Mouse (Mus musculus) neural tube, embryonic 13.5 days (tissue): ENCODE results near the gene Fdx1l. TPM values are rescaled to one million over a fixed set of nuclear protein-coding genes. Genes with fewer than 3 reads are reported as not detected.
A peak's percentile ranks its signal among the peaks of the same experiment; 100 is the strongest.

Source experiments
- ATAC-seq: fragments of 200-750 bp; cut with Nextera tagmentation; 2 replicates; pipeline ENCODE4 v1.8.0; 2017; ENCODE audit warnings: low read depth, mild to moderate bottlenecking, moderate TSS enrichment, moderate library complexity
- H3K27ac ChIP-seq: fragments of 300-500 bp; sonication (generic); replicated peaks from 2 replicates; pipeline ENCODE4 v1.5.1; 2015; ENCODE audit warnings: moderate library complexity, mild to moderate bottlenecking, inconsistent platforms
- H3K27me3 ChIP-seq: fragments of 300-500 bp; sonication (generic); 2 replicates; pipeline ENCODE4 v1.6.1; 2015; ENCODE audit warnings: mild to moderate bottlenecking, inconsistent platforms
- H3K36me3 ChIP-seq: fragments of 300-500 bp; sonication (generic); 2 replicates; pipeline ENCODE4 v1.6.1; 2015; ENCODE audit warnings: mild to moderate bottlenecking, inconsistent platforms
- H3K4me1 ChIP-seq: fragments of 300-500 bp; sonication (generic); replicated peaks from 2 replicates; pipeline ENCODE4 v1.6.1; 2015; ENCODE audit warnings: inconsistent platforms
- H3K4me2 ChIP-seq: fragments of 300-500 bp; sonication (generic); 2 replicates; pipeline ENCODE4 v1.6.1; 2015; ENCODE audit warnings: inconsistent platforms, mild to moderate bottlenecking, moderate library complexity
- H3K4me3 ChIP-seq: fragments of 300-500 bp; sonication (generic); 2 replicates; pipeline ENCODE4 v1.5.1; 2015; ENCODE audit warnings: mild to moderate bottlenecking, inconsistent platforms
- H3K9ac ChIP-seq: fragments of 300-500 bp; sonication (generic); 2 replicates; pipeline ENCODE4 v1.6.1; 2015; ENCODE audit warnings: moderate library complexity, mild to moderate bottlenecking, inconsistent platforms
- H3K9me3 ChIP-seq: fragments of 300-500 bp; sonication (generic); 2 replicates; pipeline ENCODE4 v1.6.1; 2016; ENCODE audit warnings: inconsistent platforms
- WGBS: fragments of 180-500 bp; shearing (Covaris S2); methylation state at CpG from one replicate; pipeline ENCODE4 v1.1.7; 2015; 5-methylcytosine and 5-hydroxymethylcytosine counted together
- polyA plus RNA-seq: library from polyadenylated mRNA; unstranded; fragments of >200 nt; fragmentation: Nextera tagmentation; extraction: Ambion mirVana; gene quantifications from 2 replicates; pipeline ENCODE4 v1.2.1, GENCODE M21; 2015

The Fdx1l gene
- polyA plus RNA-seq, 1 experiment from 2014 or later = 60.2 TPM

- Histone ChIP-seq H3K4me3 (no peak overlapping the region), H3K36me3 (no peaks in the 10 kb centered on the region), H3K27me3 (no peaks in the 10 kb centered on the region), H3K4me1 (no peaks in the 10 kb centered on the region), H3K9me3 (no peaks in the 10 kb centered on the region), H3K9ac (no peak overlapping the region), H3K4me2 (no peak overlapping the region), H3K27ac (no peak overlapping the region)
- WGBS = 85% methylated on average over 8 of the region's 8 CpGs
- ATAC-seq = no peak
Measured at GRCm38 (mm10) chr9:21097793-21098192, 24.4 kb upstream of the Fdx1l start.

- peaks cover 5% of the 10 kb centered on the region for H3K4me1 ChIP-seq
- no peaks in the 10 kb centered on the region for H3K9me3 ChIP-seq
- H3K9ac ChIP-seq = no peak overlapping the region
- H3K4me2 ChIP-seq = no peak overlapping the region
- no peak overlapping the region for H3K27ac ChIP-seq
- ATAC-seq = no peak
- H3K27me3 ChIP-seq = no peaks in the 10 kb centered on the region
- no peaks in the 10 kb centered on the region for H3K36me3 ChIP-seq
- WGBS = 83% methylated on average over 4 of the region's 4 CpGs
- no peak overlapping the region for H3K4me3 ChIP-seq
Measured at GRCm38 (mm10) chr9:21095958-21096357, 22.5 kb upstream of the Fdx1l start.

- Histone ChIP-seq H3K27ac (no peak overlapping the region), H3K9ac (no peak overlapping the region), H3K4me1 (peaks cover 23% of the 10 kb centered on the region), H3K4me3 (no peak overlapping the region), H3K27me3 (no peaks in the 10 kb centered on the region), H3K4me2 (no peak overlapping the region), H3K9me3 (no peaks in the 10 kb centered on the region), H3K36me3 (peaks cover 18% of the 10 kb centered on the region)
- 94% methylated on average over 9 of the region's 9 CpGs for WGBS
- no peak for ATAC-seq
Measured at GRCm38 (mm10) chr9:21093423-21093822, 20.0 kb upstream of the Fdx1l start.

- H3K36me3 ChIP-seq = peaks cover 34% of the 10 kb centered on the region
- peak within 1 kb of the TSS; percentile 59 for H3K4me3 ChIP-seq
- WGBS = under 1% methylated on average over 54 of the region's 54 CpGs
- peaks cover 23% of the 10 kb centered on the region for H3K4me1 ChIP-seq
- peak within 1 kb of the TSS; percentile 86 for H3K27ac ChIP-seq
- no peaks in the 10 kb centered on the region for H3K27me3 ChIP-seq
- H3K9ac ChIP-seq = peak within 1 kb of the TSS; percentile 80
- peak; percentile 99 for ATAC-seq
- no peaks in the 10 kb centered on the region for H3K9me3 ChIP-seq
- H3K4me2 ChIP-seq = peak within 1 kb of the TSS; percentile 90
Measured at GRCm38 (mm10) chr9:21091707-21092320, 18.4 kb upstream of the Fdx1l start, which contains the start of the genes Gm38431 and Raver1. Gene Gm38431 (minus strand): TSS chr9:21091997. Gene Raver1 (minus strand): TSS chr9:21092008.

- Histone ChIP-seq H3K36me3 (peaks cover 41% of the 10 kb centered on the region), H3K27me3 (no peaks in the 10 kb centered on the region), H3K27ac (peak overlapping the region; percentile 86), H3K4me1 (peaks cover 23% of the 10 kb centered on the region), H3K4me3 (peak overlapping the region; percentile 59), H3K4me2 (peak overlapping the region; percentile 90), H3K9ac (peak overlapping the region; percentile 80), H3K9me3 (no peaks in the 10 kb centered on the region)
- peak; percentile 36; the same call in 1 of the 2 replicates for ATAC-seq
- 4% methylated on average over 24 of the region's 24 CpGs for WGBS
Measured at GRCm38 (mm10) chr9:21090972-21091706, 17.7 kb upstream of the Fdx1l start.

- no peak overlapping the region for H3K27ac ChIP-seq
Measured at GRCm38 (mm10) chr9:21090537-21090936, 17.1 kb upstream of the Fdx1l start.

GRCm38 (mm10) chr9:21083324-21083723 is 9.9 kb upstream of the Fdx1l start:
- Histone ChIP-seq H3K9ac (no peak overlapping the region), H3K36me3 (peaks cover 95% of the 10 kb centered on the region), H3K4me2 (no peak overlapping the region), H3K27me3 (no peaks in the 10 kb centered on the region), H3K9me3 (no peaks in the 10 kb centered on the region), H3K27ac (no peak overlapping the region), H3K4me1 (no peaks in the 10 kb centered on the region; the same call in 1 of the 2 replicates), H3K4me3 (no peak overlapping the region)
- ATAC-seq = no peak
- WGBS = 95% methylated on average over 3 of the region's 3 CpGs

More at GRCm38 (mm10) chr9:21090537-21090936, 17.1 kb upstream of the Fdx1l start:
- 87% methylated on average over 1 of the region's 1 CpGs for WGBS
- H3K36me3 ChIP-seq = peaks cover 47% of the 10 kb centered on the region
- peak overlapping the region; percentile 90 for H3K4me2 ChIP-seq
- peak overlapping the region; percentile 80 for H3K9ac ChIP-seq
- no peaks in the 10 kb centered on the region for H3K9me3 ChIP-seq
- peaks cover 23% of the 10 kb centered on the region for H3K4me1 ChIP-seq
- no peak for ATAC-seq
- no peaks in the 10 kb centered on the region for H3K27me3 ChIP-seq
- H3K4me3 ChIP-seq = peak overlapping the region; percentile 59

GRCm38 (mm10) chr9:21081127-21081526 is 7.7 kb upstream of the Fdx1l start:
- Histone ChIP-seq H3K27ac (no peak overlapping the region), H3K9me3 (no peaks in the 10 kb centered on the region), H3K9ac (no peak overlapping the region), H3K36me3 (peaks cover 95% of the 10 kb centered on the region), H3K4me3 (no peak overlapping the region), H3K4me1 (no peaks in the 10 kb centered on the region), H3K4me2 (no peak overlapping the region), H3K27me3 (no peaks in the 10 kb centered on the region)
- WGBS = 84% methylated on average over 9 of the region's 9 CpGs
- no peak for ATAC-seq

GRCm38 (mm10) chr9:21075625-21076024 is 2.2 kb upstream of the Fdx1l start:
- Histone ChIP-seq H3K27ac (no peak overlapping the region), H3K4me2 (no peak overlapping the region), H3K36me3 (peaks cover 63% of the 10 kb centered on the region), H3K9ac (no peak overlapping the region), H3K9me3 (no peaks in the 10 kb centered on the region), H3K4me1 (peaks cover 20% of the 10 kb centered on the region), H3K4me3 (no peak overlapping the region), H3K27me3 (no peaks in the 10 kb centered on the region)
- WGBS = 94% methylated on average over 3 of the region's 3 CpGs
- ATAC-seq = no peak

- 88% methylated on average over 1 of the region's 1 CpGs for WGBS
- Histone ChIP-seq H3K4me2 (peak overlapping the region; percentile 93; the same call in 1 of the 2 replicates), H3K9me3 (no peaks in the 10 kb centered on the region), H3K4me1 (peaks cover 20% of the 10 kb centered on the region), H3K27me3 (no peaks in the 10 kb centered on the region), H3K36me3 (peaks cover 56% of the 10 kb centered on the region), H3K27ac (0 out of 2 replicates have a peak overlapping the region, but pooled peaks have one; percentile 65), H3K4me3 (no peak overlapping the region), H3K9ac (no peak overlapping the region)
- ATAC-seq = no peak
Measured at GRCm38 (mm10) chr9:21074173-21074572, 759 bp upstream of the Fdx1l start.

- Histone ChIP-seq H3K4me1 (peaks cover 20% of the 10 kb centered on the region), H3K4me3 (peak overlapping the region; percentile 89), H3K9me3 (no peaks in the 10 kb centered on the region), H3K4me2 (peak overlapping the region; percentile 93), H3K27ac (no peak overlapping the region; the same call in 1 of the 2 replicates), H3K27me3 (no peaks in the 10 kb centered on the region), H3K9ac (peak overlapping the region; percentile 86), H3K36me3 (peaks cover 48% of the 10 kb centered on the region)
- WGBS = 16% methylated on average over 4 of the region's 4 CpGs
- ATAC-seq = peak; percentile 9
Measured at GRCm38 (mm10) chr9:21072641-21073040, 773 bp downstream of the Fdx1l start.

- Histone ChIP-seq H3K36me3 (peaks cover 58% of the 10 kb centered on the region), H3K9me3 (no peaks in the 10 kb centered on the region), H3K4me2 (no peak within 1 kb of the TSS), H3K9ac (no peak within 1 kb of the TSS), H3K4me1 (peaks cover 7% of the 10 kb centered on the region), H3K4me3 (no peak within 1 kb of the TSS), H3K27me3 (no peaks in the 10 kb centered on the region), H3K27ac (no peak within 1 kb of the TSS)
- no peak for ATAC-seq
- 84% methylated on average over 27 of the region's 27 CpGs for WGBS
Measured at GRCm38 (mm10) chr9:21067006-21067684, 6.3 kb downstream of the Fdx1l start, which contains the start of gene Zglp1. Gene Zglp1 (minus strand): TSS chr9:21067093.
